ENCODE assay signal across 12 mouse cellular contexts in the genomic region with DNA sequence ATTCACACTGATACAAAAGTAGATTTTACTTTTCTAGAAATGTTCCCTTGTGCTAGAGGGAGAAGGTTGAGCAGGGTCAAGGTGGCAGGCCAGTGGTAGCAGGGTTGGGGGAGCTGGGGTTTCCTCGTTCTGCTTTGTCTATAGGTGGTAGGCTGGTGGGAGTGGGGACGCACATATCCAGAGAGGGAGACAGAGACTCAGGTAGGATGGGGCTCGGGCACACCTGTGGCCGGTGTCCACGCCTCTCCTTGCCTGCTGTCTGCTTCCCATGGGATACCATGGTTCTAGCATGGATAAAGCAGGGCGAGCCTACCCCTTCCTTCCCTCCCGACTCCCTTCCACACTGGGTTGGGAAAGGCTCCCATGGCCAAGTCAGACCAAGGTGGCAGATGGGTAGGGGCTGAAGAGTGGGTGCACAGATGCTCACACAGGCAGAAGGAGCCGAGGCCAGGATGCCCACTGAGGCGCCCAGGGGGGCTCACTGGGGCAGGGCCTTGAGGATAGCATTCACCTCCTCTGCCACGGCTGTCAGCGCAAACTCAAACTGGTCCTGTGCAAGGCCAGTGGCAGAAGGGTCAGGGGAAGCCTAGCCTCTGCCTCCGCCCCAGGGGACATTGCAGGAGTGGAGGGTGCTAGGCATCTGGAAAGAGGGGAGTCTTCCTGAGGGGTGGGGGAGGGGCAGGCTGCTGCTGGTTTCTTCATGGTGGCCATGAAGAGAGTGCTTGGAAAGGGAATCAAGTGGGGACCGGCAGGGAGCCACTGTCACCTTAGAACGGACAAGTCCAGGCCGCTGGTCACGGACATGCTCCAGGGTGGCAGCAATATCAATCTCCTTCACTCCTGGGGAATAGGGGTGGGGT. TPM values are rescaled to one million over a fixed set of nuclear protein-coding genes. Genes with fewer than 3 reads are reported as not detected.
DNase-seq lines count a peak whose midpoint lies in the region; ATAC-seq and TF ChIP-seq lines count a peak whose summit lies in the region.
"Had no signal": no experiment of that assay in that cellular context is flagged by ENCODE, and none has a peak within 500 bp of the region (broad histone marks: within the 10 kb centered on the region; RNA-seq: fewer than 3 reads in every experiment).

No protein-coding gene starts in this region.

- H3K36me3 ChIP-seq in kidney, postnatal 0 days (ENCODE audit: insufficient read depth, low read length), result 0 out of 2 replicates have a peak, but pooled peaks cover 8% of the 10 kb centered on the region
- H3K36me3 ChIP-seq in limb, embryonic 10.5 days, result peaks cover 22% of the 10 kb centered on the region

- H3K4me2 ChIP-seq in kidney, postnatal 0 days (ENCODE audit: low read length), result no peak overlapping the region
- H3K4me2 ChIP-seq: liver, embryonic 13.5 days had no signal

- 77% methylated on average over 16 of the region's 16 CpGs for WGBS in kidney, postnatal 0 days
- WGBS in limb, embryonic 10.5 days, result 77% methylated on average over 16 of the region's 16 CpGs

- peak overlapping the region; percentile 40; the same call in 1 of the 2 replicates for H3K27ac ChIP-seq in kidney, postnatal 0 days
- H3K27ac ChIP-seq in cortical plate, adult 2 months (ENCODE audit: insufficient read depth, low read length), result peak overlapping the region; percentile 85
- peak overlapping the region; percentile 17 for H3K27ac ChIP-seq in limb, embryonic 10.5 days
- H3K27ac ChIP-seq: liver, embryonic 13.5 days had no signal

- no peak overlapping the region for H3K4me3 ChIP-seq in kidney, postnatal 0 days (replicated peaks; ENCODE audit: low read depth, low read length)
- H3K4me3 ChIP-seq in cortical plate, adult 2 months (ENCODE audit: insufficient read depth, low read length), result no peak overlapping the region
- H3K4me3 ChIP-seq in limb, embryonic 10.5 days, result no peak overlapping the region
- H3K4me3 ChIP-seq: liver, embryonic 13.5 days had no signal

- TF ChIP-seq CTCF in kidney, postnatal 0 days (IDR thresholded peaks at IDR 0.05; ENCODE audit: low read depth), result no peak
- TF ChIP-seq CTCF in cortical plate, adult 2 months (IDR thresholded peaks at IDR 0.05; ENCODE audit: extremely low read depth, insufficient read depth, low read length), result no peak

- H3K27me3 ChIP-seq in kidney, postnatal 0 days (ENCODE audit: insufficient read depth, low read length), result no peaks in the 10 kb centered on the region
- H3K27me3 ChIP-seq in limb, embryonic 10.5 days (ENCODE audit: low read depth, poor library complexity, severe bottlenecking), result peaks cover 5% of the 10 kb centered on the region

- peaks cover 10% of the 10 kb centered on the region; the same call in 1 of the 2 replicates for H3K4me1 ChIP-seq in kidney, postnatal 0 days (replicated peaks; ENCODE audit: insufficient read depth, low read length)
- peaks cover 3% of the 10 kb centered on the region for H3K4me1 ChIP-seq in cortical plate, adult 2 months (ENCODE audit: control insufficient read depth, insufficient read depth, low read length)
- peaks cover 28% of the 10 kb centered on the region for H3K4me1 ChIP-seq in limb, embryonic 10.5 days

- H3K9me3 ChIP-seq in kidney, postnatal 0 days (replicated peaks; ENCODE audit: low read length), result no peaks in the 10 kb centered on the region
- no peaks in the 10 kb centered on the region for H3K9me3 ChIP-seq in limb, embryonic 10.5 days (replicated peaks)
- H3K9me3 ChIP-seq: liver, embryonic 13.5 days had no signal

- peak overlapping the region; percentile 23; the same call in 1 of the 2 replicates for H3K9ac ChIP-seq in kidney, postnatal 0 days (ENCODE audit: low read depth, low read length)

- ATAC-seq in kidney, postnatal 0 days (replicated peaks; ENCODE audit: low FRiP score, low read depth), result no peak
- no peak for ATAC-seq in frontal cortex, adult (ENCODE audit: low TSS enrichment)
- ATAC-seq: intestine, postnatal 0 days had no signal

- DNase-seq in cerebellum, postnatal 25 days, result peak; percentile 39 to 46
- DNase-seq in cerebellum, adult 11-12 months, result no peak
- DNase-seq in kidney, postnatal 0 days (ENCODE audit: low spot score), result no peak
- DNase-seq in kidney, adult 9 months, result no peak
- no peak for DNase-seq in limb, embryonic 10.5 days (ENCODE audit: low spot score)
- DNase-seq in urinary bladder, postnatal 25 days (ENCODE audit: low spot score), result no peak
- DNase-seq: liver, embryonic 13.5 days had no signal

- no peak for TF ChIP-seq POLR2A in cortical plate, adult 2 months (IDR thresholded peaks at IDR 0.05; ENCODE audit: extremely low read depth, insufficient read depth, low read length)

RNA-seq across cellular contexts. Expression of a gene that starts 11.1 kb away (rescaled TPM):
- polyA plus RNA-seq in kidney, postnatal 0 days (2015; fragmentation: Nextera tagmentation; extraction: Ambion mirVana), result 30.4 and 31.3 TPM in 2 replicates
- 104 and 115 TPM in 2 replicates for polyA plus RNA-seq in cortical plate, adult 2 months (2012; rRNA removed)
- polyA plus RNA-seq in limb, embryonic 10.5 days (2016; fragmentation: Nextera tagmentation; extraction: Ambion mirVana), result 23.8 and 29.9 TPM in 2 replicates

RNA-seq across cellular contexts. Expression of a gene that starts 15.4 kb away (rescaled TPM):
- 0.18 TPM in 1 of 2 replicates, not detected in the other for polyA plus RNA-seq in kidney, postnatal 0 days (2015; fragmentation: Nextera tagmentation; extraction: Ambion mirVana)
- polyA plus RNA-seq in cortical plate, adult 2 months (2012; rRNA removed), result not detected in 2 replicates
- polyA plus RNA-seq in limb, embryonic 10.5 days (2016; fragmentation: Nextera tagmentation; extraction: Ambion mirVana), result not detected in 2 replicates
- polyA plus RNA-seq: intestine, postnatal 0 days; liver, embryonic 13.5 days; stomach, embryonic 14.5 days; urinary bladder, adult 2 months had no signal

RNA-seq across cellular contexts. Expression of a gene that starts 17.0 kb away (rescaled TPM):
- 0.08 and 0.13 TPM in 2 replicates for polyA plus RNA-seq in kidney, postnatal 0 days (2015; fragmentation: Nextera tagmentation; extraction: Ambion mirVana)
- polyA plus RNA-seq in cortical plate, adult 2 months (2012; rRNA removed), result 405 TPM in 2 replicates
- 0.11 and 0.13 TPM in 2 replicates for polyA plus RNA-seq in limb, embryonic 10.5 days (2016; fragmentation: Nextera tagmentation; extraction: Ambion mirVana)

RNA-seq across cellular contexts. Expression of a gene that starts 27.6 kb away (rescaled TPM):
- 171 and 200 TPM in 2 replicates for polyA plus RNA-seq in kidney, postnatal 0 days (2015; fragmentation: Nextera tagmentation; extraction: Ambion mirVana)
- polyA plus RNA-seq in cortical plate, adult 2 months (2012; rRNA removed), result 345 and 362 TPM in 2 replicates
- polyA plus RNA-seq in limb, embryonic 10.5 days (2016; fragmentation: Nextera tagmentation; extraction: Ambion mirVana), result 10.0 and 10.7 TPM in 2 replicates

RNA-seq across cellular contexts. Expression of a gene that starts 30.9 kb away (rescaled TPM):
- polyA plus RNA-seq in kidney, postnatal 0 days (2015; fragmentation: Nextera tagmentation; extraction: Ambion mirVana), result not detected in 2 replicates
- polyA plus RNA-seq in cortical plate, adult 2 months (2012; rRNA removed), result 138 and 162 TPM in 2 replicates
- not detected in 2 replicates for polyA plus RNA-seq in limb, embryonic 10.5 days (2016; fragmentation: Nextera tagmentation; extraction: Ambion mirVana)
- polyA plus RNA-seq: liver, embryonic 13.5 days had no signal

Comparison
In these comparisons a context has a peak if more than half of its experiments do, and no peak if none do; other contexts are left out.
1. DNase-seq: peak in cerebellum, postnatal 25 days (2 of 2); none in cerebellum, adult 11-12 months (single experiment), kidney, postnatal 0 days (single experiment), kidney, adult 9 months (single experiment), limb, embryonic 10.5 days (single experiment) and urinary bladder, postnatal 25 days (single experiment).
2. H3K27ac ChIP-seq: peak in every context shown above with its lines; median percentile 85 in cortical plate, adult 2 months; 40 in kidney, postnatal 0 days; 17 in limb, embryonic 10.5 days.
3. RNA of a gene that starts 17.0 kb away (polyA plus RNA-seq): 405 TPM in cortical plate, adult 2 months; 0.08 to 0.13 TPM in kidney, postnatal 0 days and 0.11 to 0.13 TPM in limb, embryonic 10.5 days; every median in the first group is over 100 times any median in the second.